Mouse (Mus musculus): ENCODE results near the gene Slc25a17.

Gene Slc25a17

DNA sequence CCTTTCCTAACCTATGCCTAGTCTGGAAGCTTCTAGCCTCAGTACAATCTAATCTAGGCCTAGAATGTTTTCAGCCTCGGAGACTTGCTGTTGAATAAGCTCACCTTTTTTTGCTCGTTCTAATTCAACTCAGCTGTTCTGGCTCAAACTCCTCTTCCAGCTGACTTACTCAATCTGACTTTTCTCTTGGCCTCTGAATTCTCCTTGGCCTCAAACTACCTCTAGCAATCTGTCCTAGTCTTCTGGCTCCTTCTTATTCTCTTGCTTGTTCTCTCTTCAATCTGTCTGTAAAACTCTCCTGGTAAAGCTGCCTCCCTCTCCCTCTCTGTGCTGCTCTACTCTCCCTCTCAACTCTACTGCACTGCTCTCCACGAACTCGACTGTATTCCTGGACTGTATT, 35.6 kb downstream of the Slc25a17 start:
- no peaks in the 10 kb centered on the region for H3K27me3 ChIP-seq (ENCODE audit: insufficient read depth, low read length)
- TF ChIP-seq NANOG (IDR thresholded peaks at IDR 0.05; ENCODE audit: borderline replicate concordance, low read length), result no peak
- no peak for TF ChIP-seq CTCF (conservative IDR thresholded peaks at IDR 0.05; ENCODE audit: low read length)
- TF ChIP-seq POU5F1 (IDR thresholded peaks at IDR 0.05; ENCODE audit: borderline replicate concordance, low read length), result no peak
- H3K4me3 ChIP-seq (replicated peaks; ENCODE audit: low read length), result no peak overlapping the region
- H3K9me3 ChIP-seq (ENCODE audit: low read length), result no peaks in the 10 kb centered on the region
- H3K4me1 ChIP-seq (replicated peaks; ENCODE audit: low read depth, low read length), result peaks cover 19% of the 10 kb centered on the region
- peaks cover 95% of the 10 kb centered on the region for H3K36me3 ChIP-seq (ENCODE audit: insufficient read depth, low read length)

DNA sequence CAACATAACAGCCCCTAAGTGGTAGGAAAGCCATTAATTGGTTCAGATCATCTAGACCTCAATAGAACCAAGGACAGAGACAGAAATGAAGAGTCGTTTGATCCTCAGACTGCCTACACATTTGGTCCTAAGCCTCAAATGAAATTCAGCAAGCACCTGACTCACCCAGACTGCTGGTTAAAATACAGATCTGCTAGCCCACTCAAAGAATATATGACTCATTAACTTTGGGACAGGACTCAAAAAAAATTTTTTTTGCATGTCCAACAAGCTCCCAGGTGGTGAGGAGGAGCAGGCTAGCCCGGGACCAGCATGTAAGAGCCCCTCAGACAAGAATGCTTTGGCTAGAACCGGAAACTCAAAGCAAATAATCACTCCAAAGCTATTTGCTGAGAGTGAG, 40.5 kb downstream of the Slc25a17 start:
- no peak for TF ChIP-seq POU5F1 (IDR thresholded peaks at IDR 0.05; ENCODE audit: borderline replicate concordance, low read length)
- Histone ChIP-seq H3K4me1 (replicated peaks; ENCODE audit: low read depth, low read length) (0 out of 2 replicates have a peak, but pooled peaks cover 4% of the 10 kb centered on the region), H3K4me3 (replicated peaks; ENCODE audit: low read length) (no peak overlapping the region), H3K9me3 (ENCODE audit: low read length) (0 out of 2 replicates have a peak, but pooled peaks cover 6% of the 10 kb centered on the region), H3K36me3 (ENCODE audit: insufficient read depth, low read length) (peaks cover 87% of the 10 kb centered on the region), H3K27me3 (ENCODE audit: insufficient read depth, low read length) (no peaks in the 10 kb centered on the region)

DNA sequence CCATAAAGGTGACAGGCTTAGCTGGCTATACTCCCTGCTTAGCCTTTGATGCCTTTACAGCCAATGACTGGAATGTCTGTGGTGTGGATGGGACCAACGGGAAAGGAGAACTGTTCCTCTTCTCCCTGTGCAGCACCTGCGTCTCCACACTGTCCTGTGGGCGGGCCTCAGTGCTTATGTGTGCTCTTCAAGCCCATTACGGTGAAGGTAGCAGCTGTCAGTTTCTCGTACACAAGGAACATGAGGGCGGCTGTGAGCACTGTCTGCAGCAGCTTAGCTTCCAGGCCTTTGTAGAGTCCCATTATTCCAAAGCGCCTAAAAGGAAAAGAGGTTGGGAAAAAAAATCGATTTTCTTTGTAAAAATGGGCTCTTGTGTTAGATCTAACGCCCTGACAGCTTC, 41.1 kb downstream of the Slc25a17 start:
- 0 out of 2 replicates have a peak, but pooled peaks cover 4% of the 10 kb centered on the region for H3K4me1 ChIP-seq (replicated peaks; ENCODE audit: low read depth, low read length)

DNA sequence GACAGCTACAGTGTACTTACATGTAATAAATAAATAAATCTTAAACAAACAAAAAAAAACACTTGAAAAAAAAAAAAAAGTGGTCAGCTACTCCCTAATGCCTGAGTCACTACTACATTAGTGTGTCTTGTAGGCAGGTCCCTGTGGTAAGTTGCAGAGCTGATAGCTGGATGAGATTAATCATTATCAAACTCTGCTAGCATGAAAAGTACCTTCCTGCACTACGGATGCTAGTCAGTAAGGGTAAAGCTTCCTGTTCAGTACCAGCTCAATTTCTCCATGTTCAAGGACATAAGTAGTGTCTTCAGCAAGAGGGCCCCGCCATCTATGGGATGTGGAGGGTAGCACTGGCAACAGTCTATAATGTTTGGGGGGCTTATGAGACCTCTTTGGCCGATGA, 46.7 kb downstream of the Slc25a17 start:
- no peaks in the 10 kb centered on the region for H3K9me3 ChIP-seq (ENCODE audit: low read length)
- H3K36me3 ChIP-seq (ENCODE audit: insufficient read depth, low read length), result peaks cover 29% of the 10 kb centered on the region
- no peak overlapping the region for H3K4me3 ChIP-seq (replicated peaks; ENCODE audit: low read length)
- H3K27me3 ChIP-seq (ENCODE audit: insufficient read depth, low read length), result no peaks in the 10 kb centered on the region
- H3K4me1 ChIP-seq (replicated peaks; ENCODE audit: low read depth, low read length), result peaks cover 12% of the 10 kb centered on the region
- no peak for TF ChIP-seq CTCF (conservative IDR thresholded peaks at IDR 0.05; ENCODE audit: low read length)
- no peak for TF ChIP-seq POU5F1 (IDR thresholded peaks at IDR 0.05; ENCODE audit: borderline replicate concordance, low read length)
- TF ChIP-seq NANOG (IDR thresholded peaks at IDR 0.05; ENCODE audit: borderline replicate concordance, low read length), result no peak

More for the DNA sequence above, 41.1 kb downstream of the Slc25a17 start:
- Histone ChIP-seq H3K9me3 (ENCODE audit: low read length) (0 out of 2 replicates have a peak, but pooled peaks cover 6% of the 10 kb centered on the region), H3K36me3 (ENCODE audit: insufficient read depth, low read length) (peaks cover 81% of the 10 kb centered on the region), H3K4me3 (replicated peaks; ENCODE audit: low read length) (no peak overlapping the region), H3K27me3 (ENCODE audit: insufficient read depth, low read length) (no peaks in the 10 kb centered on the region)
- TF ChIP-seq POU5F1 (IDR thresholded peaks at IDR 0.05; ENCODE audit: borderline replicate concordance, low read length), result no peak
- TF ChIP-seq NANOG (IDR thresholded peaks at IDR 0.05; ENCODE audit: borderline replicate concordance, low read length), result no peak
- no peak for TF ChIP-seq CTCF (conservative IDR thresholded peaks at IDR 0.05; ENCODE audit: low read length)

DNA sequence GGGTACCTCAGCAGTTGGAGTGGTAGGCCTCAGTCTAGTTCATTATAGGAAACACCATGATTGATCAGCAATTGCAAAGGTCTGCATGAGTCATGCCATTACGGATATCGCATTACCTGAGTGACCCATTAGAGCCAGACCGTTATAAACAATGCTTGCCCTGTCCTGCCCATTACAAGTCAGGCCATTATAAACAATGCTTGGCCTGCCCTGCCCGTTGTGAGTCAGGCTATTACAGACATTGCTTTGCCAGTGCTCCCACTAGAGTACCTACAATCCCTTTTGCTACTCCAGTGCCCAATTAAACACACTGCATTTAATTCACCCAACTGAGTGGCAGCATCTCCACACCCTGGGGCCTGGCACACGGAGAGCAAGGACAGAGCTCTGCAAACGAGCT, 49.6 kb downstream of the Slc25a17 start:
- H3K9me3 ChIP-seq (ENCODE audit: low read length), result no peaks in the 10 kb centered on the region
- no peaks in the 10 kb centered on the region for H3K27me3 ChIP-seq (ENCODE audit: insufficient read depth, low read length)
- peaks cover 1% of the 10 kb centered on the region; the same call in 1 of the 2 replicates for H3K36me3 ChIP-seq (ENCODE audit: insufficient read depth, low read length)
- peaks cover 9% of the 10 kb centered on the region for H3K4me1 ChIP-seq (replicated peaks; ENCODE audit: low read depth, low read length)
- TF ChIP-seq NANOG (IDR thresholded peaks at IDR 0.05; ENCODE audit: borderline replicate concordance, low read length) (no peak), CTCF (conservative IDR thresholded peaks at IDR 0.05; ENCODE audit: low read length) (no peak), POU5F1 (IDR thresholded peaks at IDR 0.05; ENCODE audit: borderline replicate concordance, low read length) (no peak)
- no peak overlapping the region for H3K4me3 ChIP-seq (replicated peaks; ENCODE audit: low read length)

DNA sequence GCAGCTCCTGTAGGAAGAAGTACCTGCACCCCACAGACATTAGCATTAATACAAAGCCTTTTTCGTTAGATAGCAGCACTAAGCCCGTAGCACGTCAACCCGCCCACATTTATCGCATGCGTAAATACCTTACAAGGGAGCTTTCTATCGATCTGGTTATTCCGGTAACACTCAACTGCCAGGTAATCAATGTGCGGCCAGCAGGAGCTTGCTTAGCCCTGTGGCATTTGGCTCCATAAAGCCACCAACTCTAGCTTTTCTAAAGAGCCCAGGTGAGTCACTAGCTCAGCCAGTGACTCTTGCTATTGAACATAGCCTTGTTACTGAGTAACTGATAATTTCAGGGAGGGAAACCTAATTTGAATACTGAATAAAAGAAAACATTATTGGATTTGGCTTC, 50.3 kb downstream of the Slc25a17 start:
- no peaks in the 10 kb centered on the region for H3K36me3 ChIP-seq (ENCODE audit: insufficient read depth, low read length)
- H3K4me1 ChIP-seq (replicated peaks; ENCODE audit: low read depth, low read length), result peaks cover 9% of the 10 kb centered on the region
- H3K4me3 ChIP-seq (replicated peaks; ENCODE audit: low read length), result no peak overlapping the region
- no peaks in the 10 kb centered on the region for H3K9me3 ChIP-seq (ENCODE audit: low read length)
- TF ChIP-seq NANOG (IDR thresholded peaks at IDR 0.05; ENCODE audit: borderline replicate concordance, low read length), result no peak
- TF ChIP-seq POU5F1 (IDR thresholded peaks at IDR 0.05; ENCODE audit: borderline replicate concordance, low read length), result no peak
- TF ChIP-seq CTCF (conservative IDR thresholded peaks at IDR 0.05; ENCODE audit: low read length), result no peak
- no peaks in the 10 kb centered on the region for H3K27me3 ChIP-seq (ENCODE audit: insufficient read depth, low read length)

DNA sequence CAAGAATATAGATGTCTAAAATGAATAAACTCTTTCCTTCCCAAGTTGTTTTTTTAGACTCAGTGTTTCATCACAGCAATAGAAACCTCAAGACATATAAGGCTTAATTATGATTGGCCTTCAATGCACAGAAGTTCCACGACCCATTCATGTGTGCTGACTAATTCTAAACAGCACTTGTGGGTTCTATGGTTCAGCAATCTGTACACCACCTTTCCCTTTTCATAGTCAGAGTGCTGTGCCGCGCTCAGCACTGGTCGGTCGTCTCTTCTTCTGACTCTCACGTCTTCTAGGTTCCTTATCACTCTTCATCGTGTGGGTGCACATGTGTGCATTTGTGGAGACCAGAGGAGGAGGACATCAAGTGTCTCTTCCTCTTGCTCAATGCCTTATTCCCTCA, 52.6 kb downstream of the Slc25a17 start:
- H3K36me3 ChIP-seq (ENCODE audit: insufficient read depth, low read length), result no peaks in the 10 kb centered on the region
- peaks cover 3% of the 10 kb centered on the region; the same call in 1 of the 2 replicates for H3K9me3 ChIP-seq (ENCODE audit: low read length)
- H3K4me3 ChIP-seq (replicated peaks; ENCODE audit: low read length), result no peak overlapping the region
- TF ChIP-seq CTCF (conservative IDR thresholded peaks at IDR 0.05; ENCODE audit: low read length) (no peak), POU5F1 (IDR thresholded peaks at IDR 0.05; ENCODE audit: borderline replicate concordance, low read length) (no peak), NANOG (IDR thresholded peaks at IDR 0.05; ENCODE audit: borderline replicate concordance, low read length) (no peak)
- H3K27me3 ChIP-seq (ENCODE audit: insufficient read depth, low read length), result no peaks in the 10 kb centered on the region
- peaks cover 9% of the 10 kb centered on the region for H3K4me1 ChIP-seq (replicated peaks; ENCODE audit: low read depth, low read length)

DNA sequence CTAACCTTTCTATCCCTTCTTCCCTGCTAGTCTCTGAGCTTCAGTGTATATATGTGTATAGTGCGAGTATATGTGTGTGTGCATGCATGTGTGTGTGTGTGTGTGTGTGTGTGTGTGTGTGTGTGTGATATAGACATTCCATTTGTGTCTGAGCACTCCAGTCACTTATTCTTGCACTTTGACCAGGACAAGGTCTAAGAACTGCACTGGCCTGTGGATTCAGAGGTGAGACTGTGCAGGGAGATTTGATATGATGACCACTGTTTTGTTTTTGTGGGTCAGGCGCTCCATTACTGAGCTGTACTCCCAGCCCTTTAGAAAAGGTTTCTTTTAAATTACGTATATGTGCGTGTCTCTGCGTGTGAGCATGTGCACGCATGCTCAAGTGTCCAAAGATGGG, 54.1 kb downstream of the Slc25a17 start:
- TF ChIP-seq POU5F1 (IDR thresholded peaks at IDR 0.05; ENCODE audit: borderline replicate concordance, low read length) (no peak), NANOG (IDR thresholded peaks at IDR 0.05; ENCODE audit: borderline replicate concordance, low read length) (no peak), CTCF (conservative IDR thresholded peaks at IDR 0.05; ENCODE audit: low read length) (no peak)
- H3K36me3 ChIP-seq (ENCODE audit: insufficient read depth, low read length), result no peaks in the 10 kb centered on the region
- H3K4me1 ChIP-seq (replicated peaks; ENCODE audit: low read depth, low read length), result peaks cover 23% of the 10 kb centered on the region
- peaks cover 9% of the 10 kb centered on the region; the same call in 1 of the 2 replicates for H3K9me3 ChIP-seq (ENCODE audit: low read length)
- H3K27me3 ChIP-seq (ENCODE audit: insufficient read depth, low read length), result no peaks in the 10 kb centered on the region
- no peak overlapping the region for H3K4me3 ChIP-seq (replicated peaks; ENCODE audit: low read length)

DNA sequence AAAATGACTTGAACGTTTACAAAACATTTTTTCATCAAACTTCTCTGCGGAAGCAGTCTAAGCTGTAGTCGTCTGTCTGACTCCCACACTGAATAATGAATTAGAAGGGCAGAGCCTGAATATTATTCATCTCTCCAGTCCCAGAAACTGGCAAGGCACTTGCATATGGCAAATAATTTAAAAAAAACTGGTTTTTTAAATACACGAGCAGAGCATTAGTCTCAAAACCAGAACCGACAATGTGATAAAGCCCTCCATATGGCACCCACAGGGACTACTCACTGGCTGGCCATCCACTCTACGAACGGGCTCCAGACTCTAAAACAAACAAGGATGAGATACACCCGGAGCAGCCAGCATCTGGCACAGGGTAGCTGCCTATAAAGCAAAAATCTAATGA, 55.6 kb downstream of the Slc25a17 start:
- peaks cover 25% of the 10 kb centered on the region for H3K4me1 ChIP-seq (replicated peaks; ENCODE audit: low read depth, low read length)
- peaks cover 9% of the 10 kb centered on the region; the same call in 1 of the 2 replicates for H3K9me3 ChIP-seq (ENCODE audit: low read length)
- no peak overlapping the region for H3K4me3 ChIP-seq (replicated peaks; ENCODE audit: low read length)
- TF ChIP-seq NANOG (IDR thresholded peaks at IDR 0.05; ENCODE audit: borderline replicate concordance, low read length) (no peak), CTCF (conservative IDR thresholded peaks at IDR 0.05; ENCODE audit: low read length) (no peak), POU5F1 (IDR thresholded peaks at IDR 0.05; ENCODE audit: borderline replicate concordance, low read length) (no peak)
- H3K27me3 ChIP-seq (ENCODE audit: insufficient read depth, low read length), result no peaks in the 10 kb centered on the region
- no peaks in the 10 kb centered on the region for H3K36me3 ChIP-seq (ENCODE audit: insufficient read depth, low read length)
